Mouse (Mus musculus) C2C12 (cell line): Measurements from ENCODE around the gene Atg2b.

Experiments used
- CEBPB ChIP-seq: IDR thresholded peaks from one replicate; pipeline ENCODE4 v1.6.1; 2011; ENCODE audit warnings: low read depth, mild to moderate bottlenecking, control low read depth, moderate library complexity
- CTCF ChIP-seq: IDR thresholded peaks from one replicate; pipeline ENCODE4 v1.5.1; 2011; ENCODE audit not compliant: control insufficient read depth, insufficient read depth, insufficient read length
- FOSL1 ChIP-seq: IDR thresholded peaks from one replicate; pipeline ENCODE4 v1.8.0; 2011; ENCODE audit warnings: mild to moderate bottlenecking, low read length; ENCODE audit not compliant: poor library complexity, insufficient read depth, severe bottlenecking
- MYOD1 ChIP-seq: IDR thresholded peaks from one replicate; pipeline ENCODE4 v1.6.1; 2011; ENCODE audit warnings: low read depth; ENCODE audit not compliant: control insufficient read depth, insufficient read length

GRCm38 (mm10) chr12:105705799-105706487, 20.9 kb upstream of the Atg2b start, which contains the start of gene Ak7:
- TF ChIP-seq FOSL1 (no peak), CTCF (no peak), MYOD1 (no peak), CEBPB (no peak)
